Mouse (Mus musculus): ENCODE results near the gene Psme2.

Psme2 gene

GRCm38 (mm10) chr14:55567496-55567895, 23.4 kb downstream of the Psme2 start:
- DNase-seq (ENCODE audit: low read depth, low spot score) = no peak

GRCm38 (mm10) chr14:55565748-55566147, 25.2 kb downstream of the Psme2 start:
- no peak for DNase-seq (ENCODE audit: low read depth, low spot score)

- no peak for DNase-seq (ENCODE audit: low read depth, low spot score)
Measured at GRCm38 (mm10) chr14:55563249-55563648, 27.7 kb downstream of the Psme2 start.

- DNase-seq (ENCODE audit: low read depth, low spot score) = no peak
Measured at GRCm38 (mm10) chr14:55561860-55562259, 29.1 kb downstream of the Psme2 start.

GRCm38 (mm10) chr14:55560202-55561073, 30.5 kb downstream of the Psme2 start, which contains the start of gene A730061H03Rik:
Gene A730061H03Rik, minus strand, starts transcription at chr14:55560406.
- peak; percentile 98 for DNase-seq (ENCODE audit: low read depth, low spot score)

- peak; percentile 91 for DNase-seq (ENCODE audit: low read depth, low spot score)
Measured at GRCm38 (mm10) chr14:55559799-55560201, 31.1 kb downstream of the Psme2 start, which contains the start of gene Dcaf11. Gene Dcaf11, plus strand, starts transcription at chr14:55560006.

- no peak for DNase-seq (ENCODE audit: low read depth, low spot score)
Measured at GRCm38 (mm10) chr14:55558740-55559448, 32.0 kb downstream of the Psme2 start.

- DNase-seq (ENCODE audit: low read depth, low spot score) = no peak
Measured at GRCm38 (mm10) chr14:55557587-55557986, 33.3 kb downstream of the Psme2 start.

- DNase-seq (ENCODE audit: low read depth, low spot score) = peak; percentile 88
Measured at GRCm38 (mm10) chr14:55557003-55557402, 33.9 kb downstream of the Psme2 start.

- no peak for DNase-seq (ENCODE audit: low read depth, low spot score)
Measured at GRCm38 (mm10) chr14:55555788-55556187, 35.1 kb downstream of the Psme2 start.

GRCm38 (mm10) chr14:55554635-55555034, 36.3 kb downstream of the Psme2 start:
- no peak for DNase-seq (ENCODE audit: low read depth, low spot score)

GRCm38 (mm10) chr14:55551794-55552193, 39.1 kb downstream of the Psme2 start:
- DNase-seq (ENCODE audit: low read depth, low spot score) = no peak

- DNase-seq (ENCODE audit: low read depth, low spot score) = no peak
Measured at GRCm38 (mm10) chr14:55551347-55551746, 39.6 kb downstream of the Psme2 start.

- DNase-seq (ENCODE audit: low read depth, low spot score) = no peak
Measured at GRCm38 (mm10) chr14:55550191-55550590, 40.7 kb downstream of the Psme2 start.

- DNase-seq (ENCODE audit: low read depth, low spot score) = no peak
Measured at GRCm38 (mm10) chr14:55544334-55544733, 46.6 kb downstream of the Psme2 start.

GRCm38 (mm10) chr14:55542268-55542667, 48.6 kb downstream of the Psme2 start:
- DNase-seq (ENCODE audit: low read depth, low spot score) = no peak

- peak; percentile 69 for DNase-seq (ENCODE audit: low read depth, low spot score)
Measured at GRCm38 (mm10) chr14:55540787-55541321, 50.1 kb downstream of the Psme2 start.

GRCm38 (mm10) chr14:55540067-55540786, 50.7 kb downstream of the Psme2 start, which contains the start of gene Pck2:
Gene Pck2, plus strand, starts transcription at chr14:55540266.
- DNase-seq (ENCODE audit: low read depth, low spot score) = peak; percentile 74
